Mouse (Mus musculus) stomach, postnatal 0 days (tissue): ENCODE results near the gene Apbb2. TPM values are rescaled to one million over a fixed set of nuclear protein-coding genes. Genes with fewer than 3 reads are reported as not detected.

ENCODE experiments used
- ATAC-seq: fragments of 200-750 bp; cut with Nextera tagmentation; 2 replicates; pipeline ENCODE4 v1.8.0; 2017; ENCODE audit not compliant: low FRiP score, low TSS enrichment
- DNase-seq: peaks from one replicate; pipeline ENCODE4 v3.0.0-alpha.2; 2016; ENCODE audit warnings: low spot score
- H3K27ac ChIP-seq: fragments of 300-500 bp; sonication (generic); replicated peaks from 2 replicates; pipeline ENCODE4 v1.5.1; 2014; ENCODE audit warnings: mild to moderate bottlenecking, control low read depth
- H3K27me3 ChIP-seq: fragments of 300-500 bp; sonication (generic); 2 replicates; pipeline ENCODE4 v1.6.1; 2014; ENCODE audit warnings: low read length; ENCODE audit not compliant: control insufficient read depth, insufficient read depth
- H3K36me3 ChIP-seq: fragments of 300-500 bp; sonication (generic); 2 replicates; pipeline ENCODE4 v1.6.1; 2014; ENCODE audit warnings: low read length, mixed read lengths; ENCODE audit not compliant: control insufficient read depth, insufficient read depth
- H3K4me1 ChIP-seq: fragments of 300-500 bp; sonication (generic); replicated peaks from 2 replicates; pipeline ENCODE4 v1.6.1; 2014; ENCODE audit warnings: antibody characterized with exemption; ENCODE audit not compliant: control insufficient read depth, insufficient read depth
- H3K4me2 ChIP-seq: fragments of 300-500 bp; sonication (generic); replicated peaks from 2 replicates; pipeline ENCODE4 v1.6.1; 2014; ENCODE audit warnings: low read depth, mild to moderate bottlenecking, control low read depth, moderate library complexity
- H3K4me3 ChIP-seq: fragments of 300-500 bp; sonication (generic); 2 replicates; pipeline ENCODE4 v1.5.1; 2014; ENCODE audit warnings: low read depth, low read length, control low read depth
- H3K9ac ChIP-seq: fragments of 300-500 bp; sonication (generic); 2 replicates; pipeline ENCODE4 v1.6.1; 2014; ENCODE audit warnings: mild to moderate bottlenecking, low read length, control low read depth, mixed read lengths
- H3K9me3 ChIP-seq: fragments of 300-500 bp; sonication (generic); 2 replicates; pipeline ENCODE4 v1.6.1; 2016; ENCODE audit warnings: low read length; ENCODE audit not compliant: control insufficient read depth
- CTCF ChIP-seq: IDR thresholded peaks from 2 replicates; pipeline ENCODE4 v1.5.1; 2016; ENCODE audit warnings: antibody characterized with exemption, low read depth, mild to moderate bottlenecking, moderate library complexity
- EP300 ChIP-seq: optimal IDR thresholded peaks from 2 replicates; pipeline ENCODE3; 2016; ENCODE audit warnings: antibody characterized with exemption
- WGBS: fragments of 180-500 bp; shearing (Covaris S2); extraction: QIAGEN DNeasy Blood & Tissue Kit; methylation state at CpG from one replicate; pipeline ENCODE4 v1.1.7; 2014; 5-methylcytosine and 5-hydroxymethylcytosine counted together
- polyA plus RNA-seq: library from polyadenylated mRNA; unstranded; fragments of >200 nt; fragmentation: Nextera tagmentation; extraction: Ambion mirVana; gene quantifications from 2 replicates; pipeline ENCODE4 v1.2.1, GENCODE M21; 2015

Apbb2 gene
- polyA plus RNA-seq, 1 experiment from 2014 or later, result 18.3 TPM

GRCm38 (mm10) chr5:66521250-66521649, 97.3 kb downstream of the Apbb2 start:
- TF ChIP-seq EP300 (no peak), CTCF (no peak)
- ATAC-seq (no peak), DNase-seq (no peak)
- no peaks in the 10 kb centered on the region for H3K36me3 ChIP-seq
- no peak overlapping the region for H3K4me2 ChIP-seq
- no peaks in the 10 kb centered on the region for H3K27me3 ChIP-seq
- H3K4me1 ChIP-seq, result no peaks in the 10 kb centered on the region
- H3K27ac ChIP-seq, result no peak overlapping the region
- no peak overlapping the region for H3K9ac ChIP-seq
- no peaks in the 10 kb centered on the region for H3K9me3 ChIP-seq
- no peak overlapping the region for H3K4me3 ChIP-seq
- 82% methylated on average over 2 of the region's 2 CpGs for WGBS

GRCm38 (mm10) chr5:66519511-66519910, 99.1 kb downstream of the Apbb2 start:
- Histone ChIP-seq H3K4me3 (no peak overlapping the region), H3K4me2 (no peak overlapping the region), H3K36me3 (no peaks in the 10 kb centered on the region), H3K27ac (no peak overlapping the region), H3K27me3 (no peaks in the 10 kb centered on the region), H3K9me3 (no peaks in the 10 kb centered on the region), H3K9ac (no peak overlapping the region), H3K4me1 (no peaks in the 10 kb centered on the region)
- DNase-seq (no peak), ATAC-seq (no peak)
- TF ChIP-seq CTCF, result no peak
- no peak for TF ChIP-seq EP300
- whole genome bisulfite sequencing, result 54% methylated on average over 5 of the region's 5 CpGs

- Histone ChIP-seq H3K27me3 (no peaks in the 10 kb centered on the region), H3K4me3 (no peak overlapping the region), H3K9me3 (no peaks in the 10 kb centered on the region), H3K27ac (no peak overlapping the region), H3K4me1 (no peaks in the 10 kb centered on the region), H3K36me3 (no peaks in the 10 kb centered on the region), H3K9ac (no peak overlapping the region), H3K4me2 (no peak overlapping the region)
- no peak for ATAC-seq
- WGBS, result 49% methylated on average over 14 of the region's 14 CpGs
- 0 out of 2 replicates have a peak, but pooled peaks have one; percentile 11 for TF ChIP-seq CTCF
- no peak for TF ChIP-seq EP300
- DNase-seq, result no peak
These were observed 100.1 kb downstream of the Apbb2 start for GRCm38 (mm10) chr5:66518411-66519006.

- DNase-seq, result no peak
- Histone ChIP-seq H3K4me1 (no peaks in the 10 kb centered on the region), H3K9me3 (no peaks in the 10 kb centered on the region), H3K9ac (no peak overlapping the region), H3K4me3 (no peak overlapping the region), H3K4me2 (no peak overlapping the region), H3K27me3 (no peaks in the 10 kb centered on the region), H3K27ac (no peak overlapping the region), H3K36me3 (no peaks in the 10 kb centered on the region)
- WGBS, result 73% methylated on average over 6 of the region's 6 CpGs
- TF ChIP-seq CTCF, result no peak
- no peak for ATAC-seq
These were observed 101.1 kb downstream of the Apbb2 start for GRCm38 (mm10) chr5:66517503-66517902.

- no peak overlapping the region for H3K4me2 ChIP-seq
- no peak overlapping the region for H3K27ac ChIP-seq
- no peak for TF ChIP-seq EP300
- no peak for TF ChIP-seq CTCF
- no peak overlapping the region for H3K4me3 ChIP-seq
- H3K36me3 ChIP-seq, result no peaks in the 10 kb centered on the region
- H3K9ac ChIP-seq, result no peak overlapping the region
- H3K27me3 ChIP-seq, result no peaks in the 10 kb centered on the region
- H3K4me1 ChIP-seq, result no peaks in the 10 kb centered on the region
- DNase-seq (no peak), ATAC-seq (no peak)
- H3K9me3 ChIP-seq, result no peaks in the 10 kb centered on the region
- WGBS, result 88% methylated on average over 8 of the region's 8 CpGs
These were observed 102.3 kb downstream of the Apbb2 start for GRCm38 (mm10) chr5:66516311-66516710.

- TF ChIP-seq EP300 (no peak), CTCF (no peak)
- H3K36me3 ChIP-seq, result no peaks in the 10 kb centered on the region
- H3K9me3 ChIP-seq, result no peaks in the 10 kb centered on the region
- ATAC-seq (no peak), DNase-seq (no peak)
- H3K9ac ChIP-seq, result no peak overlapping the region
- WGBS, result 73% methylated on average over 10 of the region's 10 CpGs
- H3K4me1 ChIP-seq, result no peaks in the 10 kb centered on the region
- no peak overlapping the region for H3K27ac ChIP-seq
- no peak overlapping the region for H3K4me3 ChIP-seq
- no peak overlapping the region for H3K4me2 ChIP-seq
- H3K27me3 ChIP-seq, result no peaks in the 10 kb centered on the region
These were observed 103.3 kb downstream of the Apbb2 start for GRCm38 (mm10) chr5:66515271-66515670.
